Mouse (Mus musculus) ES-Bruce4 (cell line): ENCODE measurements around the gene Gmip.

ENCODE experiments used
- CTCF ChIP-seq: IDR thresholded peaks from one replicate; pipeline ENCODE4 v1.8.1; 2011; ENCODE audit warnings: low read depth, low read length
- EP300 ChIP-seq: IDR thresholded peaks from 2 replicates; pipeline ENCODE4 v1.6.1; 2011; ENCODE audit warnings: low read depth, low read length; ENCODE audit not compliant: insufficient read depth
- POLR2A ChIP-seq: IDR thresholded peaks from one replicate; pipeline ENCODE4 v1.8.1; 2011; ENCODE audit warnings: low read length; ENCODE audit not compliant: insufficient read depth

DNA sequence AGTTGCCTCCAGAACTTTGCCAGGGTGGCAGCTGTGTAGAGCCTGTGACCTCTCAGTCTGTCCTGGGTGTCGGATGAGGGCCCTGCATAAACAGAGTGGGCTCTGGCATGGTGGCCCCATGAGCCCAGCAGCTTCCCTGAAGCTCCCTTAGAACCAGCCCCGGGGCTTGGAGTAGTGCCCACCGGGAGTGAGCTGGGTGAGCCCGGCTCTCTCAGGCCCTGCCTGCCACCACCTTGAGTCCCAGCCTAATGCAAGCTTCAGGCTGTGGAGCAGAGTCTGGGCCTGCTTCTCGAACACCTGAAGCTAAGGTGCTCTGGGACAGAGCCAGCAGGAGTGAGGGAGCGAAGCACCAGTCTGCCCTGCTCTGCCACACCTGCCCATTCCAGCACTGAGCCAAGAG lies 62.4 kb downstream of the Gmip start:
- no peak for TF ChIP-seq CTCF
- TF ChIP-seq EP300, result no peak
- no peak for TF ChIP-seq POLR2A
